In genomic region chr4:55768325-55768724, GRCm38 (mm10) we compare ENCODE assay signal across 11 mouse cellular contexts.
"Had no signal": no experiment of that assay in that cellular context is flagged by ENCODE, and none has a peak within 500 bp of the region (broad histone marks: within the 10 kb centered on the region; RNA-seq: fewer than 3 reads in every experiment).

No protein-coding gene starts in this region.

- H3K36me3 ChIP-seq: hindbrain, embryonic 15.5 days; kidney, embryonic 15.5 days; limb, embryonic 15.5 days; midbrain, embryonic 13.5 days had no signal

- H3K4me2 ChIP-seq: hindbrain, embryonic 15.5 days; kidney, embryonic 15.5 days; limb, embryonic 15.5 days; midbrain, embryonic 13.5 days had no signal

- H3K9ac ChIP-seq: hindbrain, embryonic 15.5 days; kidney, embryonic 15.5 days; limb, embryonic 15.5 days; midbrain, embryonic 13.5 days had no signal

- H3K27me3 ChIP-seq: hindbrain, embryonic 15.5 days; kidney, embryonic 15.5 days; limb, embryonic 15.5 days; midbrain, embryonic 13.5 days had no signal

- H3K9me3 ChIP-seq: hindbrain, embryonic 15.5 days; kidney, embryonic 15.5 days; limb, embryonic 15.5 days; midbrain, embryonic 13.5 days had no signal

- H3K27ac ChIP-seq: hindbrain, embryonic 15.5 days; kidney, embryonic 15.5 days; left cerebral cortex, adult 2 months; limb, embryonic 15.5 days; midbrain, embryonic 13.5 days; stomach, postnatal 0 days had no signal

- H3K4me1 ChIP-seq: hindbrain, embryonic 15.5 days; kidney, embryonic 15.5 days; limb, embryonic 15.5 days; midbrain, embryonic 13.5 days had no signal

- H3K4me3 ChIP-seq: hindbrain, embryonic 15.5 days; kidney, embryonic 15.5 days; left cerebral cortex, adult 2 months; limb, embryonic 15.5 days; midbrain, embryonic 13.5 days had no signal

- ATAC-seq: midbrain, embryonic 13.5 days had no signal

- DNase-seq: kidney, adult 18-20 months; kidney, postnatal 25 days; right cerebral cortex, adult 18-20 months; right cerebral cortex, postnatal 25 days; thymus, postnatal 4 days had no signal
